Mouse (Mus musculus): ENCODE measurements around the gene Ggps1.
"Not testable (repeated sequence)": the region's sequence is repeated elsewhere in the genome, so short reads cannot be mapped to it uniquely, and the experiment has no call there.

Ggps1 gene

DNA sequence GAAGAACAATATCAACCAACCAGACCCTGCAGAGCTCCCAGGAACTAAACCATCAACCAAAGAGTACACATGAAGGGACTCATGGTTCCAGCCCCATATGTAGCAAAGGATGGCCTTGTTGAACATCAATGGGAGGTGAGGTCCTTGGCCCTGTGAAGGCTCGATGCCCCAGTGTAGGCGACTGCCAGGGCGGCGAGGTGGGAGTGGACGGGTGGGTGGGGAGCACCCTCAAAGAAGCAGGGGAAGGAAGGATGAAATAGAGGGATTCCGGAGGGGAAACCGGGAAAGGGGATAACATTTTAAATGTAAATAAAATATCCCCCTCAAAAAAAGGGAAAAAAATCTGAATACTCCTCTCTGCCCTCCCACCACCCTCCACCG lies 24.4 kb downstream of the Ggps1 start:
- DNase-seq (ENCODE audit: low read depth, low spot score), result no peak

DNA sequence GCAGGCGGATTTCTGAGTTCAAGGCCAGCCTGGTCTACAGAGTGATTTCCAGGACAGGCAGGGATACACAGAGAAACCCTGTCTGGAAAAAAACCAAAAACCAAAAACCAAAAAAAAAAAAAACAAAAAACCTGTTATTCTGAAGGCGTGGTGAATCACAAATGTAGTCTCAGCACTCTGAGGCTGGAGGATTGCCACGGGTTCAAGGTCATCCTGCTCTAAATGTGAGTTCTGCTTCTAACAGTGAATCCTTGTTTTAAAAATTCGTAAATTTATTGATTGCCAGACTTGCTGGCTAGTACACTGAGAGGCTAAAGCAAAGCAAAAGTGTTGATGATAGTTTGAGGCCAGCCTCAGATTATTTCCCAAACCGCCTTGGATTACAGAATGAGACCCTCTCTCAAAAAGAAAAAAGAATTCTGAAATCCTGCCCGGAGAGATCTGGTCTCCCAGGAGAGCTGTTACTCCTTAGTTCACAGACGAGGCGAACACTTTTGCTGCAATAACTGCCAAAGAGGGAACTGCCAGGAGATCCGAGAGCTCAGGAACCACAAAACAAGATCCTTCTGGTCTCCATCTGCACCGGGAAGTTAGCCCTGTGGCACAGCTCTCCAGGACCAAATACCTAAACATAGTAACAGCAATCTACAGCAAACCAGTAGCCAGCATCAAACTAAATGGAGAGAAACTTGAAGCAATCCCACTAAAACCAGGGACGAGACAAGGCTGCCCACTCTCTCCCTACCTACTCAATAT lies 27.2 kb downstream of the Ggps1 start:
- no peak for DNase-seq (ENCODE audit: low read depth, low spot score)

DNA sequence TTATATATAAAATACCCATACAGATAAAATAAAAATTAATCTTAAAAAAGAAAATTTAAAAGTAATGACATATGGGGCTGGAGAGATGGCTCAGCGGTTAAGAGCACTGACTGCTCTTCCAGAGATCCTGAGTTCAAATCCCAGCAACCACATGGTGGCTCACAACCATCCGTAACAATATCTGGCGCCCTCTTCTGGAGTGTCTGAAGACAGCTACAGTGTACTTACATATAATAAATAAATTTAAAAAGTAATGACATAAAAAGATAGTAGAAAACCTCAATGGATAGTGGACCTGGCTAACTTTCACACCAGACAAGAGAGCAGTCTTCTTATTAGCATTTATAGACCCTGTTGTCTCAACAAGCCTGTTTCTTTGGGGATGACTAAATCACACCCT lies 27.9 kb downstream of the Ggps1 start:
- not testable (repeated sequence) for DNase-seq (ENCODE audit: low read depth, low spot score)

DNA sequence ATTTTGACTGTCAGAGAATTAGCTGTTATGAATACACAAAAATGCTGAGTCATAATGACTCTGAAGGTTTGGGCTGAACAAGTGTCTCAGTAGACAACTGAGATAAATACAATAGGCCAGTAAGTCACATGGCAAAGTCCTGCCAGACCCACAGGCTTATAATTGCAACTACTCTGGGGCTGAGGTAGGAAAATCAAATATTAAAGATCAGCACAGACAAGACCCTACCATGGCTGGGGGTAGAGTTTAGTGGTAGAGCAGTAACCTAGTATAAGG lies 29.3 kb downstream of the Ggps1 start:
- peak; percentile 87 for DNase-seq (ENCODE audit: low read depth, low spot score)

DNA sequence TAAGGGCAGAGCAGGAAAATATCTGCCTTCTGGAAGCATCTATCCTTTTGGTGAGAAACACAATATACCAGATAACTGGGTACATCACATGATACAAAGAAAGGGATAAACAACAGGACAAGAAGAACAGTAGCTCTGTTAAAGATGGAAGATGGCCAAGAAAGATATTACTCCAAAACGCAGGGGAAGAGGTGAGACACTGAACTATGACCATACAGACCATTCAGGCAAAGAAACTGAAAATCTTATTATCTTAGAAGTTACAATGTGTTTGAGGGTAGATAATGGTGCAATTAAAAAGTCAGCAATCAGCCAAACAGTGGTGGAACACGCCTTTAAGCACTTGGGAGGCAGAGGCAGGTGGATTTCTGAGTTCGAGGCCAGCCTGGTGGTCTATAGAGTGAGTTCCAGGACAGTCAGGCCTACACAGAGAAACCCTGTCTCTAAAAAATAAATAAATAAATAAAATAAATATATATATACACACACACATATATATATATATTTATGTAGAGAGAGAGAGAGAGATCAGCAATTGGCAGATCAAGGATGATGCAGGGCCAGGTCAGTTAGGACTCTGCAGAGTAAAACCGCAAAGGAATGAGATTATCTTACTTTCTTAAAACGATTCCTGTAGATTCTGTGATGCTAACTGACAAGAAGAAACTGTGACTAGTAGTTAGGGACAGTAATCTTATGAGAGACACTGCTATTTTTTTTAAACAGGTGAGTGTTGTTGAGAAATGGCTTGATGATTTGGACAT lies 29.8 kb downstream of the Ggps1 start:
- DNase-seq (ENCODE audit: low read depth, low spot score), result no peak

DNA sequence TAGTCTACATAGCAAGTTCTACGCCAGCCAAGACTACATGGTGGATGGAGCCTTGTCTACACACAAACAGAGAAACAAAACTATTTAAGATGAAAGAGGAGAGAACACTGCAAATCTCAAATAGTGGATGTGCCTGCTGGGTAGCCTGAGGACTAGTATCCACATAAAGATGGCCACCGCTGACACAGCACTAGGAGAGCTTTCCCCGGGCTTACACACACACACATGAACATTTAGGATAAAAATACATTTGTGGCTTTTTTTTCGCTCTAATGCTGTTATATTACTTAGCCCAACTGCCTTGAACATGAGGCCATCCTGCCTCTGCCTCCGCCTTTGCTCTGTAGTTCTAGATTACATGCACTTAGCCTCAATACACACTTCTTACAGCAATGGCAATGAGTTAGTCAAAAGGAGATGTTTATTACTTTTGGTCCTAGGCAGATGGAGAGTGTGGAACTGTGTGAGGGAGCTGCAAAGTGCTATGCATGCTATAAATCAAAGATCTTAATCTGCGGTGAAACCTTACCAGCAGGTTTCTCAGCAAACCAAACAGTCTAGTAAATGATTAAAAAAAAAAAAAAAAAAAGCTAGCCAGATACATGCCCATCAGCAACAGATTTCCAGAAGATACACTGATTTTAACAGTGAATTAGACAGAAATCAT lies 37.0 kb downstream of the Ggps1 start:
- no peak for DNase-seq (ENCODE audit: low read depth, low spot score)

DNA sequence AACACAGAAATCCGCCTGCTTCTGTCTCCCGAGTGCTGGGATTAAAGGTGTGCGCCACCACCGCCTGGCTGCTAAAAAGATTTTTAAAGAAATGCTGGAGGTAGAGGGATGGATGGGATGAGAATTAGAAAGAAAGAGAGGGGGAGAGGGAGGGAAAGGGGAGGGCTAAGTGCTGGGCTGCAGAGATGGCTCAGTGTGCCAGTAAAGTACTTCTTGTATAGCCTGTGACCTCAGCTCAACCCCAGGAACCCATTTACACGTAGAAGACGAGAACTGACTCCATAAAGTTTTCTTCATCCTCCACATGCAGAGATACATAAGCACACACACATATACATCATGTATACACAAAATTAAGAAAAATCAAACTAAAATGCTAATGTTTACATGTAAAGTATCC lies 37.7 kb downstream of the Ggps1 start:
- DNase-seq (ENCODE audit: low read depth, low spot score), result no peak

DNA sequence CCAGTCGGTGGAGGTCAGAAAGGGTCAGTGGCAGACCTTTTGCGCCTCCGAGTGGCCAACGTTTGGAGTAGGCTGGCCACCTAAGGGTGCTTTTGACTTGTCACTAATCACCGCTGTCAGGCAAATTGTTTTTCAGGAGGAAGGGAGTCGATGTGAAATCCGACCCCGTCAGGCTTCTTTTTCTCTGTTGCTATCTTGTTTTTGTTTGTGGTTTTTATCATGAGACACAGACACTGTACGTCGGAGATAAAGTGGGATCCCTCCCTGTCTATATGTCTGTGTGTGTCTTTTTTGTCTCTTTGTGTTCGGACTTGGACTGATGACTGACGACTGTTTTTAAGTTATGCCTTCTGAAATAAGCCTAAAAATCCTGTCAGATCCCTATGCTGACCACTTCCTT lies 41.9 kb downstream of the Ggps1 start:
- DNase-seq (ENCODE audit: low read depth, low spot score), result not testable (repeated sequence)

DNA sequence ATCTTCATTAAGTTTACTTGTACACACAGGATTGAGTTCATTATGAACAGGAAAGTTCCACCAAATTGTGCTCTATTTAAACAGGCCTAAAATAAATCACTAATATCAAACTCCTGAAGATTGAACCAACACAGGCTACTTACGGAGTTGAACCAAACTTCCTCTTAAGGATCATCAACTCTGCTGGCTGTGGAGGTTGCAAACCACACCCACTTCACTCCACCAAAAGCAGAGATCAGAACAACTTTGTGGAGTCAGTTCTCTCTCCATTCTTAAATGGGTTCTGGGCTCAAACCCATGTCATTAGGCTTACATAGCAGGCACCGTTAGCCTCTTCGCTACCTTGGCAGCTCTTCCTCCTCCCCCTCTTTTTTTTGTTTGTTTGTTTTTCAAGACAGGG lies 44.4 kb downstream of the Ggps1 start:
- no peak for DNase-seq (ENCODE audit: low read depth, low spot score)

DNA sequence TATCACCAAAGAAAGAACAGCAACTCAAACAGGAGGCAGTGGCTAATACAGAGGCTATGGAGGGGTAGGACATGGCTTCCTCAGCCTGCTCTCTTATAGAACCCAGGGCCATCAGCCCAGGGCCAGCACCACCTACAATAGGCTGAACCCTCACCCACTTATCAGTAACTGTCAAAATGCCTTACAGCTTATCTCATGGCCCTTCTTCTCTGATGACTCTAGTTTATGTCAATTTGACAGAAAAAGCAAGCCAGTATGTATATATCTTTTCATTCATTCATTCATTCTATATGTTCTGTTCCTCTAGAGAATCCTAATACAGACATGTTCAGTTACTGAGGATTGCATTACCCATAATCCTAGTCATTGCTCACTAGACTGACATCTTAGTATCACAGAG lies 45.0 kb downstream of the Ggps1 start:
- no peak for DNase-seq (ENCODE audit: low read depth, low spot score)

DNA sequence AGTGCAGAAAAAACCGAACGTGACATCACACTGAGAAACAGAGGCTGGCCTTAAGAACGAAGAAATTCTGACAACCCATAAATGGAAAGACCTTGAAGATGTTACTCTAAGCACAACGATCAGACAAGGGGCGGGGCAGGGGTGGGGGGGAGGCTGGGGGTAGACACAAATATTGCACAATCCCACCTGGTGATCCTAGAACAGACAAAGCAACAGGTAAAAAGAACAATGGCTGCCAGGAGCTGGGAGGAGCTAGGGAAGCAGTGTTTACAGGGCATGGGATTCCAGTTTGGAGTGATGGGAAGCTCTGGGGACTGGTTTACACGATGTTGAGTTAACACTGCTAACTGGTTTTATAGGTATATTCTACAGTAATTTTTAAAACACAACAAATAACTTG lies 47.7 kb downstream of the Ggps1 start:
- DNase-seq (ENCODE audit: low read depth, low spot score), result no peak

DNA sequence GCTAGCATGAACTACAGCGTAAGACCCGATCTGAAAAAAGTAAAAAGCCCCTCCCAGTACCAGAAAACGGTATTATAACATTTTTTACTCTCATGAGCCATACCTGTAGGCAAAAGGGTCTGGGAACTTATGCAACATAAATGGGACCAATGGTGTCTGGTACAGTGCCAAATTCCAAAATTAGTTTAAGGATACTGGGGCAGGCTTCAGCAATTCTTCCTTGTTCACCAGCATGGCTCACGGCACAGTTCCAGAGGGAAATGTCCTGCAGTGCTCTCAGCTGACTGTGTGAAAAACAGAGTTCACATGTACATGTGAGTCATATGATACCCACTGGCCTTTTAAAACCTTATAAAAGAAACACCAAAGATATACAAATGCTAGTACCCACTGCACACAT lies 48.7 kb downstream of the Ggps1 start:
- no peak for DNase-seq (ENCODE audit: low read depth, low spot score)

DNA sequence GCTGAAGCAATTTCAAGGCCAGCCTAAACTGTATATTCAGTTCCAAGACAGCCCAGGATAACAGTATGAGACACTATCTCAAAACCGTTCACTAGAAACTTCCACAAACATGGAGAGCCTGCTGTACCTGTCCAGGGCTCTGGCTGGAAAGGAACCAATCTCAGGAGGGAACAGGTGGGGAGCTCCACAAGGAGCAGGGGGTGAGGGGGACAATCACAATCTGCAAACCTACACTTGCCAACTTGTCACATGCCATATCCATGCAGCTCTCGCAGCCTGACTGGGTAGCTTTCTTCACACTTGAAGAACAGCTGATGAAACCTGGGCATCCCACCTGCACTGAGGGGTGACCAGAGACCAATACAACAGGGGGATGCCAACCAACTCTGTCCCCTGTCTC lies 49.3 kb downstream of the Ggps1 start:
- no peak for DNase-seq (ENCODE audit: low read depth, low spot score)

DNA sequence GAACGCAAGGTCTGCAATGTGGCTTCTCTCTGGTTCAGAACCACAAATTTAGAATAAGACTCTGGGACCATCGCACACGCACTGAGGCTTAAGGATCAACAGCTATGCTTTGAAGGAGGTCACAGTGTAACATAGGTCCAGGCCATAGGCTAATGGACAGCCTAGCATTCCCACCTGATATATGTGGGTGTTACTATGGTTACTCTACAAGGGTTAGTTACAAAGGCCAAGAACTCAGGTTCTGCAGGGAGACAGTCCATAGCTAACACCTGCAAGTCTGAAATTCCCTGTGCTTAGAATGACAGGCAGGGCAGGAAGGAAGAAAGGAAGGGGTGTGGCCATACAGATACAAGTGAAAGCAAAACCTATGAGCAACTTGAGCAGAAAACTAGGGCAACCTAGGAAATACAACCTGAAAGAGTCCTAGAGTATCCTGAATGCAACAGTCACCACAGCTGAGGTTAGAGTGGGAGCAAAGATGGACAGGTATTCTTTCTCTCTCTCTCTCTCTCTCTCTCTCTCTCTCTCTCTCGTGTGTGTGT lies 51.8 kb downstream of the Ggps1 start:
- no peak for DNase-seq (ENCODE audit: low read depth, low spot score)

DNA sequence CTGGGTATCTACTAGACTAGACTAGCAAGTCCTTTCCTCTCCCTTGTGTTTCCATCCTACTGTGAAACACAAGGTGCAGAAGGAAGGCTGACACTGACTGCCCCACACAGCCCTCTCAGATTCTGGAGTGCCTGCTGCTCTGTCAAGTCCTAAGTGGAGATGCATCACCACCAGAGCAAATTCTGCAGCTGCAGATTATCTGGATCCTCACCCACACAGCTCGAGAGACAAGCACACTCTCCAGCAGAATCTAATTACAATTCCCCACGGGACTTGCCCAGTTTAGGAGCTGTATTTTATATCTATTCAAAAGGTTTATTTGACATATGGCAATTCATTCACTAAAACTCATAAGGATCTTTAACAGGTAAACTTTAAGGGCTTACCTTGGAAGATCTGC lies 57.2 kb downstream of the Ggps1 start:
- DNase-seq (ENCODE audit: low read depth, low spot score), result no peak

DNA sequence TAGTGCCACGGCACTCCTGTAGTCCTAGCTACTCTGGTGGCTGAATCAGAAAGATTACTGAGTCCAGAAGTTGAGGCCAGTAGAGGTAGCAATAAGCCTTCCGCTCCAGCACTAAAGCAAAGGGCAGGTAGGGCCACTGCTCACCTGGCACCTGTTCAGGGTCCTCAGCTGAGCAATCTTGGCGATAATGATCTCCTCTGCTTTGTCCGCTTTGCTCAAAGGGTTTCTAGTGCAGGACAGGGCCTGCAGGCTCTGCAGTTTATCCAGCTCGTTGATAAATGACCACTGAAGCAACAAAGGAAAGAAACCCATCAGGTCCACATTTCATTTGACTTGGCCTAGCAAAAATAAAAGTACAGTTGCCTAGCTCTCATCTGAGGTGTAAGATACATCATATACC lies 58.3 kb downstream of the Ggps1 start:
- no peak for DNase-seq (ENCODE audit: low read depth, low spot score)

DNA sequence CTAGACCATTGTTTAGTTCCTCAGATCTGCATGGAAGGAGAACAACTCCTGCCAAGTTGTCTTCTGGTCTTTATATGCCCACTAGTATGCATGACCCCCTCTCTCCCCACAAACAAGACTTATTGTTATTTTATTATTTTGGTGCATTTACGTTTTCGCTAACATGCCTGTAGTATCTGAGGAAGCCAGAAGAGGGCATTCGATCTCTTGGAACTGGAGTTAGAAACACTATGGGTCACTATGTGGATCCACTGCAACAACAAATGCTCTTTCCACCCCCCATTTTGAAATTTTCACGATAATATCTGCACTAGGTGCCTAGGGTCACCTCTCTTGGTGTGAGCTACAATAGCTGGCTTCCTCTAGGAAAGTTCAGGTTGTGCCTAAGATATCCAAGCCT lies 59.2 kb downstream of the Ggps1 start:
- DNase-seq (ENCODE audit: low read depth, low spot score), result no peak

DNA sequence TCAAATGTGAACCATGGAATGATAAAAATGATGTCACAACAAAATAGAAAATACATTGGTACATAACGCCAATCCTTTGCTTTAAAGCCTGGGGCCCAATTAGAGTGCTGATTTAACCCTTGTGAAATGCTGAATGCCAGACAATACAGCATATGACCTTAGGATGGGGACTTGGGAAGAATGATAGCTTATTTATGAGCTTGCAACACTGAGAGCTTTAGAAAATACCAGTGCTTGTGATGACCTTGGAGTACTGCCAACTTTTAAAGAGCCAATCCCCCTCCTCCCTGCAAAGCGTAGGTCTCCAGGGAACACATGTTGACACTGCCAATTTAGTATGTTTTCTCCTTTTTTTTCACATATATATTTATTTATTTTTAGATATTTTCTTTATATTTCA lies 60.6 kb downstream of the Ggps1 start:
- DNase-seq (ENCODE audit: low read depth, low spot score), result no peak
